Mouse (Mus musculus) adrenal gland, postnatal 14 days (tissue): ENCODE measurements around the gene Kcnj1. TPM values are rescaled to one million over a fixed set of nuclear protein-coding genes. Genes with fewer than 3 reads are reported as not detected.

Experiments used
- total RNA-seq: library from RNA; stranded (reverse); gene quantifications from 2 replicates; pipeline ENCODE4 v1.2.3, GENCODE M21; 2021

The Kcnj1 gene
- total RNA-seq, 1 experiment from 2014 or later, result not detected

Other genes starting within 250 kb of the Kcnj1 start
- gene Kcnj5, start 28.1 kb upstream of the Kcnj1 start, total RNA-seq, result 0.22 and 0.26 TPM in 2 replicates
- gene Fli1, start 170.4 kb downstream of the Kcnj1 start, total RNA-seq, result 23.6 and 41.0 TPM in 2 replicates